Mouse (Mus musculus) lung, embryonic 14.5 days (tissue): ENCODE data around the gene Gm20605. TPM values are rescaled to one million over a fixed set of nuclear protein-coding genes. Genes with fewer than 3 reads are reported as not detected.

Experiments used
- ATAC-seq: fragments of 200-750 bp; cut with Nextera tagmentation; 2 replicates; pipeline ENCODE4 v1.8.0; 2017; ENCODE audit warnings: mild to moderate bottlenecking, moderate TSS enrichment, moderate library complexity; ENCODE audit not compliant: insufficient read depth
- DNase-seq: peaks from one replicate; pipeline ENCODE4 v3.0.0-alpha.2; 2015
- H3K27ac ChIP-seq: fragments of 300-500 bp; sonication (generic); 2 replicates; pipeline ENCODE4 v1.5.1; 2014; ENCODE audit warnings: low read depth, mild to moderate bottlenecking, moderate library complexity
- H3K27me3 ChIP-seq: fragments of 300-500 bp; sonication (generic); 2 replicates; pipeline ENCODE4 v1.6.1; 2014; ENCODE audit warnings: low read length, control low read depth; ENCODE audit not compliant: insufficient read depth
- H3K36me3 ChIP-seq: fragments of 300-500 bp; sonication (generic); 2 replicates; pipeline ENCODE4 v1.6.1; 2014; ENCODE audit warnings: control low read depth; ENCODE audit not compliant: insufficient read depth
- H3K4me1 ChIP-seq: fragments of 300-500 bp; sonication (generic); 2 replicates; pipeline ENCODE4 v1.6.1; 2014; ENCODE audit warnings: antibody characterized with exemption, control low read depth; ENCODE audit not compliant: insufficient read depth
- H3K4me2 ChIP-seq: fragments of 300-500 bp; sonication (generic); 2 replicates; pipeline ENCODE4 v1.6.1; 2014; ENCODE audit warnings: mild to moderate bottlenecking
- H3K4me3 ChIP-seq: fragments of 300-500 bp; sonication (generic); 2 replicates; pipeline ENCODE4 v1.5.1; 2014; ENCODE audit warnings: low read depth, low read length
- H3K9ac ChIP-seq: fragments of 300-500 bp; sonication (generic); 2 replicates; pipeline ENCODE4 v1.6.1; 2014
- H3K9me3 ChIP-seq: fragments of 300-500 bp; sonication (generic); 2 replicates; pipeline ENCODE4 v1.6.1; 2016; ENCODE audit warnings: low read depth, low read length, control low read depth
- CTCF ChIP-seq: IDR thresholded peaks from 2 replicates; pipeline ENCODE4 v1.5.1; 2016; ENCODE audit warnings: antibody characterized with exemption, low read depth
- WGBS: fragments of 180-500 bp; shearing (Covaris S2); extraction: QIAGEN DNeasy Blood & Tissue Kit; methylation state at CpG from one replicate; pipeline ENCODE4 v1.1.7; 2014; 5-methylcytosine and 5-hydroxymethylcytosine counted together
- polyA plus RNA-seq: library from polyadenylated mRNA; unstranded; fragments of >200 nt; fragmentation: Nextera tagmentation; extraction: Ambion mirVana; gene quantifications from 2 replicates; pipeline ENCODE4 v1.2.1, GENCODE M21; 2014

Gm20605 gene
- polyA plus RNA-seq, 1 experiment from 2014 or later: 11.7 TPM

DNA sequence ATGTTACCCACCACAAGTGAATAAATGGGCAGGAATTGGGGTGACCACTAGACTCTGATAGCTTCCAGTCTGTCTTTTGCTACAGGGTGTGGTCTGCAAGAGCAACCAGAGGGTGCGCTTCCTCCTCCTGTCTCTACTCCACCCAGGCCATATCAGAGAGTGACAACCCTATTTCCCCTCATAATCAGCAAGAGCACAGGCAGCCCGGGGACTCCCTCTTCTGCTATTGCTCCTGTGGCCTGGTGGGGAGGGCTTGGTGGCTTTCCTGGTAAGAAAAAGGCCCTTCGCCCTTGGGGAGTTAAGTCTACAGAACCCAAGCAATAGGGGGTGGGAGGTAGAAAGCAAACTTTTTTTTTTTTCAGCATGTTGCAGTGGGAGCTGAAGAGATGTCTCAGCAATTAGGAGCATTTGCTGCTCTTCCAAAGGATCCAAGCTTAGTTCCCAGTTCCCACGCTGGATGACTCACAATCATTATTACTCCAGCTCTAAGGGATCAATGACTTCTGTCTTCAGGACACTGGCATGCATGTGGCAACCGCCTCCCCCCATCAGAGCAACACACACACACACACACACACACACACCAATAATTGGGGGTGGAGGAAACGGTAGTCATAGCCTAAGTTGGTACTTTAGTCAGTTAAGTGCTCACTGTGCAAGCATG, 57.3 kb downstream of the Gm20605 start:
- no peak for DNase-seq
- Histone ChIP-seq H3K27me3 (no peaks in the 10 kb centered on the region), H3K9ac (no peak overlapping the region), H3K9me3 (no peaks in the 10 kb centered on the region), H3K4me3 (no peak overlapping the region), H3K4me2 (no peak overlapping the region), H3K36me3 (no peaks in the 10 kb centered on the region), H3K4me1 (peaks cover 7% of the 10 kb centered on the region; the same call in 1 of the 2 replicates), H3K27ac (peak overlapping the region; percentile 50; the same call in 1 of the 2 replicates)
- WGBS: 81% methylated on average over 6 of the region's 6 CpGs
- no peak for ATAC-seq
- no peak for TF ChIP-seq CTCF

DNA sequence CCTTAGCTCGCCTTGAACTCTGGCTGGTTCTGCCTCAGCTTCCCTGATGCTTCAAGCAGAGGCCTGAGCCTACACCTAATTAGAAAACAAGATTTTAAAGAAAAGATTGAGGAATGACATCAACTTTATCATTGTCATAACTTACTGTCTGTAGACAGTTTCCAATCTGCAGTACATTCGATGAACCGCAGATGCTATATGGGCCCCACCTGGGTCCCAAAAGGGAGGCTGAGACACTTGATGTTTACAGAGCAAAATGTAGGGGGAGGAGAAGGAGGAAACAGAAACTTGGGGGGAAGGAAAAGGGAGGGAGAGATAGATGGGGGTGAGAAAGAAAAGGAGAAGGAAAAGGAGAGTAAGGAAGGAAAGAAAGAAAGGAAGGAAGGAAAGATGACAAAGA, 61.0 kb downstream of the Gm20605 start:
- Histone ChIP-seq H3K4me3 (no peak overlapping the region), H3K4me1 (no peaks in the 10 kb centered on the region), H3K9ac (no peak overlapping the region), H3K9me3 (no peaks in the 10 kb centered on the region), H3K27ac (no peak overlapping the region), H3K36me3 (no peaks in the 10 kb centered on the region), H3K4me2 (no peak overlapping the region), H3K27me3 (no peaks in the 10 kb centered on the region)
- no peak for DNase-seq
- WGBS: 65% methylated on average over 3 of the region's 3 CpGs
- no peak for ATAC-seq
- no peak for TF ChIP-seq CTCF

- Histone ChIP-seq H3K9ac (no peak overlapping the region), H3K4me2 (no peak overlapping the region), H3K4me3 (no peak overlapping the region), H3K4me1 (no peaks in the 10 kb centered on the region), H3K27ac (no peak overlapping the region), H3K36me3 (no peaks in the 10 kb centered on the region), H3K27me3 (no peaks in the 10 kb centered on the region), H3K9me3 (no peaks in the 10 kb centered on the region)
- WGBS: 47% methylated on average over 9 of the region's 9 CpGs
- no peak for TF ChIP-seq CTCF
- DNase-seq (no peak), ATAC-seq (no peak)
Observed at GRCm38 (mm10) chr5:137690531-137690930, 61.6 kb downstream of the Gm20605 start.

- H3K4me3 ChIP-seq: no peak overlapping the region
- H3K4me1 ChIP-seq: no peaks in the 10 kb centered on the region
- H3K4me2 ChIP-seq: no peak overlapping the region
- no peak overlapping the region for H3K9ac ChIP-seq
- no peak overlapping the region for H3K27ac ChIP-seq
- H3K36me3 ChIP-seq: no peaks in the 10 kb centered on the region
- TF ChIP-seq CTCF: no peak
- H3K27me3 ChIP-seq: no peaks in the 10 kb centered on the region
- ATAC-seq: no peak
- WGBS: 55% methylated on average over 1 of the region's 1 CpGs
- no peaks in the 10 kb centered on the region for H3K9me3 ChIP-seq
- no peak for DNase-seq
Observed at GRCm38 (mm10) chr5:137691881-137692280, 62.9 kb downstream of the Gm20605 start.

Other genes with a start within 250 kb of the Gm20605 start
- 0.18 and 0.24 TPM in 2 replicates for gene Zan, start 152.1 kb upstream of the Gm20605 start, polyA plus RNA-seq
- gene Pop7, start 126.7 kb upstream of the Gm20605 start, polyA plus RNA-seq: 54.3 and 58.4 TPM in 2 replicates
- gene Gigyf1, start 110.6 kb upstream of the Gm20605 start, polyA plus RNA-seq: 11.1 and 11.6 TPM in 2 replicates
- 0.37 and 0.38 TPM in 2 replicates for gene Epo, start 95.9 kb upstream of the Gm20605 start, polyA plus RNA-seq
- 411 and 440 TPM in 2 replicates for gene Gnb2, start 95.7 kb upstream of the Gm20605 start, polyA plus RNA-seq
- 0.26 TPM in 1 of 2 replicates, not detected in the other for gene Actl6b, start 75.7 kb upstream of the Gm20605 start, polyA plus RNA-seq
- 0.31 and 0.47 TPM in 2 replicates for gene Tfr2, start 59.3 kb upstream of the Gm20605 start, polyA plus RNA-seq
- 33.9 and 37.8 TPM in 2 replicates for gene Mospd3, start 28.1 kb upstream of the Gm20605 start, polyA plus RNA-seq
- 130 and 148 TPM in 2 replicates for gene Pcolce, start 15.4 kb upstream of the Gm20605 start, polyA plus RNA-seq
- 0.19 TPM in 1 of 2 replicates, not detected in the other for gene Fbxo24, start 173 bp upstream of the Gm20605 start, polyA plus RNA-seq
- 32.1 and 40.5 TPM in 2 replicates for gene Lrch4, start 54 bp upstream of the Gm20605 start, polyA plus RNA-seq
- 6.4 and 8.1 TPM in 2 replicates for gene Sap25, start 12.2 kb downstream of the Gm20605 start, polyA plus RNA-seq
- 0.08 TPM in 1 of 2 replicates, not detected in the other for gene Irs3, start 16.5 kb downstream of the Gm20605 start, polyA plus RNA-seq
- 10.9 and 12.2 TPM in 2 replicates for gene Agfg2, start 55.6 kb downstream of the Gm20605 start, polyA plus RNA-seq
- 0.91 and 0.93 TPM in 2 replicates for gene Nyap1, start 112.4 kb downstream of the Gm20605 start, polyA plus RNA-seq
- 127 TPM in 2 replicates for gene Tsc22d4, start 116.6 kb downstream of the Gm20605 start, polyA plus RNA-seq
- 33.7 and 40.9 TPM in 2 replicates for gene Ppp1r35, start 149.7 kb downstream of the Gm20605 start, polyA plus RNA-seq
- 13.1 and 14.5 TPM in 2 replicates for gene Mepce, start 158.5 kb downstream of the Gm20605 start, polyA plus RNA-seq
- 25.9 and 26.1 TPM in 2 replicates for gene Zcwpw1, start 158.6 kb downstream of the Gm20605 start, polyA plus RNA-seq
- gene Pilra, start 207.1 kb downstream of the Gm20605 start, polyA plus RNA-seq: 2.2 and 3.0 TPM in 2 replicates
- 0.41 and 1.1 TPM in 2 replicates for gene Pilrb1, start 228.9 kb downstream of the Gm20605 start, polyA plus RNA-seq
- gene Pilrb2, start 242.6 kb downstream of the Gm20605 start, polyA plus RNA-seq: 0.37 and 0.83 TPM in 2 replicates